Mouse (Mus musculus): ENCODE results near the gene Cfap157. TPM values are rescaled to one million over a fixed set of nuclear protein-coding genes. Genes with fewer than 3 reads are reported as not detected.

Gene Cfap157
- total RNA-seq, 2 experiments from 2014 or later = not detected

Other genes with a start within 250 kb of the Cfap157 start
- gene Fam102a, start 249.1 kb downstream of the Cfap157 start, total RNA-seq (2015) = 1.9 and 2.9 TPM in 2 replicates
- 1.9 and 2.2 TPM in 2 replicates for gene Fam102a, start 249.1 kb downstream of the Cfap157 start, total RNA-seq (2017)
- 76.6 and 87.2 TPM in 2 replicates for gene Dpm2, start 213.6 kb downstream of the Cfap157 start, total RNA-seq (2015)
- gene Dpm2, start 213.6 kb downstream of the Cfap157 start, total RNA-seq (2017) = 26.5 and 32.3 TPM in 2 replicates
- gene Pip5kl1, start 209.6 kb downstream of the Cfap157 start, total RNA-seq (2015) = not detected in 2 replicates
- not detected in 2 replicates for gene Pip5kl1, start 209.6 kb downstream of the Cfap157 start, total RNA-seq (2017)
- not detected in 2 replicates for gene 9430097D07Rik, start 208.7 kb downstream of the Cfap157 start, total RNA-seq (2015)
- gene 9430097D07Rik, start 208.7 kb downstream of the Cfap157 start, total RNA-seq (2017) = not detected in 2 replicates
- 26.2 and 33.1 TPM in 2 replicates for gene St6galnac4, start 197.3 kb downstream of the Cfap157 start, total RNA-seq (2015)
- 38.7 and 40.4 TPM in 2 replicates for gene St6galnac4, start 197.3 kb downstream of the Cfap157 start, total RNA-seq (2017)
- gene St6galnac6, start 184.7 kb downstream of the Cfap157 start, total RNA-seq (2015) = 7.9 and 9.4 TPM in 2 replicates
- gene St6galnac6, start 184.7 kb downstream of the Cfap157 start, total RNA-seq (2017) = 19.0 and 24.4 TPM in 2 replicates
- gene Ak1, start 162.7 kb downstream of the Cfap157 start, total RNA-seq (2015) = 0.12 and 1.8 TPM in 2 replicates
- 0.12 and 0.14 TPM in 2 replicates for gene Ak1, start 162.7 kb downstream of the Cfap157 start, total RNA-seq (2017)
- gene Eng, start 137.8 kb downstream of the Cfap157 start, total RNA-seq (2015) = 14.7 and 15.5 TPM in 2 replicates
- 6.9 and 8.5 TPM in 2 replicates for gene Eng, start 137.8 kb downstream of the Cfap157 start, total RNA-seq (2017)
- gene Fpgs, start 80.3 kb downstream of the Cfap157 start, total RNA-seq (2015) = 18.0 and 19.1 TPM in 2 replicates
- 20.7 and 27.4 TPM in 2 replicates for gene Fpgs, start 80.3 kb downstream of the Cfap157 start, total RNA-seq (2017)
- gene Cdk9, start 71.4 kb downstream of the Cfap157 start, total RNA-seq (2015) = 63.4 and 79.2 TPM in 2 replicates
- 39.3 and 42.5 TPM in 2 replicates for gene Cdk9, start 71.4 kb downstream of the Cfap157 start, total RNA-seq (2017)
- gene Sh2d3c, start 63.4 kb downstream of the Cfap157 start, total RNA-seq (2015) = 18.2 and 19.9 TPM in 2 replicates
- gene Sh2d3c, start 63.4 kb downstream of the Cfap157 start, total RNA-seq (2017) = 10.3 and 10.7 TPM in 2 replicates
- not detected in 2 replicates for gene 6330409D20Rik, start 43.4 kb downstream of the Cfap157 start, total RNA-seq (2015)
- gene 6330409D20Rik, start 43.4 kb downstream of the Cfap157 start, total RNA-seq (2017) = not detected in 2 replicates
- 25.1 and 26.7 TPM in 2 replicates for gene Tor2a, start 27.2 kb downstream of the Cfap157 start, total RNA-seq (2015)
- gene Tor2a, start 27.2 kb downstream of the Cfap157 start, total RNA-seq (2017) = 16.2 and 24.5 TPM in 2 replicates
- gene Ttc16, start 8.8 kb downstream of the Cfap157 start, total RNA-seq (2015) = 0.12 TPM in 1 of 2 replicates, not detected in the other
- gene Ttc16, start 8.8 kb downstream of the Cfap157 start, total RNA-seq (2017) = 0.41 TPM in 1 of 2 replicates, not detected in the other
- gene Ptrh1, start 8.6 kb downstream of the Cfap157 start, total RNA-seq (2015) = 2.7 and 2.9 TPM in 2 replicates
- gene Ptrh1, start 8.6 kb downstream of the Cfap157 start, total RNA-seq (2017) = 1.4 TPM in 2 replicates
- gene Stxbp1, start 62.8 kb upstream of the Cfap157 start, total RNA-seq (2015) = 2.9 and 4.7 TPM in 2 replicates
- 1.6 and 3.7 TPM in 2 replicates for gene Stxbp1, start 62.8 kb upstream of the Cfap157 start, total RNA-seq (2017)
- gene Fam129b, start 91.7 kb upstream of the Cfap157 start, total RNA-seq (2015) = 3.3 and 3.5 TPM in 2 replicates
- 6.5 and 6.8 TPM in 2 replicates for gene Fam129b, start 91.7 kb upstream of the Cfap157 start, total RNA-seq (2017)
- gene Rpl12, start 177.1 kb upstream of the Cfap157 start, total RNA-seq (2015) = 2,719 and 2,750 TPM in 2 replicates
- gene Rpl12, start 177.1 kb upstream of the Cfap157 start, total RNA-seq (2017) = 2,545 and 2,724 TPM in 2 replicates
- gene Lrsam1, start 177.2 kb upstream of the Cfap157 start, total RNA-seq (2015) = 2.9 and 3.0 TPM in 2 replicates
- 3.5 and 3.7 TPM in 2 replicates for gene Lrsam1, start 177.2 kb upstream of the Cfap157 start, total RNA-seq (2017)
- 2.6 and 2.9 TPM in 2 replicates for gene Slc2a8, start 197.7 kb upstream of the Cfap157 start, total RNA-seq (2015)
- 2.2 and 3.5 TPM in 2 replicates for gene Slc2a8, start 197.7 kb upstream of the Cfap157 start, total RNA-seq (2017)

Data from megakaryocyte progenitor cell, adult 5-6 weeks (primary cell).